Mouse (Mus musculus) forebrain, embryonic 12.5 days (tissue): ENCODE results near the gene Mastl. TPM values are rescaled to one million over a fixed set of nuclear protein-coding genes. Genes with fewer than 3 reads are reported as not detected.
A peak's percentile ranks its signal among the peaks of the same experiment; 100 is the strongest.

Experiments used
- ATAC-seq: fragments of 200-750 bp; cut with Nextera tagmentation; 2 replicates; pipeline ENCODE4 v1.8.0; 2017; ENCODE audit warnings: moderate TSS enrichment; ENCODE audit not compliant: low FRiP score
- H3K27ac ChIP-seq: fragments of 300-500 bp; sonication (generic); 2 replicates; pipeline ENCODE4 v1.5.1; 2016; ENCODE audit warnings: mild to moderate bottlenecking
- H3K27me3 ChIP-seq: fragments of 300-500 bp; sonication (generic); 2 replicates; pipeline ENCODE4 v1.6.1; 2016; ENCODE audit warnings: mild to moderate bottlenecking
- H3K36me3 ChIP-seq: fragments of 300-500 bp; sonication (generic); replicated peaks from 2 replicates; pipeline ENCODE4 v1.6.1; 2016; ENCODE audit warnings: mild to moderate bottlenecking
- H3K4me1 ChIP-seq: fragments of 300-500 bp; sonication (generic); 2 replicates; pipeline ENCODE4 v1.6.1; 2016
- H3K4me2 ChIP-seq: fragments of 300-500 bp; sonication (generic); 2 replicates; pipeline ENCODE4 v1.6.1; 2016; ENCODE audit warnings: mild to moderate bottlenecking, moderate library complexity
- H3K4me3 ChIP-seq: fragments of 300-500 bp; sonication (generic); replicated peaks from 2 replicates; pipeline ENCODE4 v1.5.1; 2016; ENCODE audit warnings: mild to moderate bottlenecking
- H3K9ac ChIP-seq: fragments of 300-500 bp; sonication (generic); 2 replicates; pipeline ENCODE4 v1.6.1; 2016; ENCODE audit warnings: mild to moderate bottlenecking
- H3K9me3 ChIP-seq: fragments of 300-500 bp; sonication (generic); 2 replicates; pipeline ENCODE4 v1.6.1; 2016
- WGBS: fragments of 180-500 bp; shearing (Covaris S2); methylation state at CpG from one replicate; pipeline ENCODE4 v1.1.7; 2016; 5-methylcytosine and 5-hydroxymethylcytosine counted together
- polyA plus RNA-seq: library from polyadenylated mRNA; unstranded; fragments of >200 nt; fragmentation: Nextera tagmentation; extraction: Ambion mirVana; gene quantifications from 2 replicates; pipeline ENCODE4 v1.2.1, GENCODE M21; 2016

Gene Mastl
- polyA plus RNA-seq, 1 experiment from 2014 or later: 14.4 TPM

- peaks cover 44% of the 10 kb centered on the region for H3K36me3 ChIP-seq
- WGBS: 95% methylated on average over 2 of the region's 2 CpGs
- ATAC-seq: no peak
These were observed 77.2 kb downstream of the Mastl start for GRCm38 (mm10) chr2:23078588-23078987.

GRCm38 (mm10) chr2:23077693-23078092, 78.1 kb downstream of the Mastl start:
- Histone ChIP-seq H3K9ac (no peak overlapping the region), H3K27ac (no peak overlapping the region), H3K27me3 (no peaks in the 10 kb centered on the region), H3K9me3 (no peaks in the 10 kb centered on the region), H3K4me3 (no peak overlapping the region), H3K4me1 (no peaks in the 10 kb centered on the region), H3K36me3 (peaks cover 35% of the 10 kb centered on the region), H3K4me2 (no peak overlapping the region)
- 91% methylated on average over 5 of the region's 5 CpGs for WGBS
- no peak for ATAC-seq

More at GRCm38 (mm10) chr2:23078588-23078987, 77.2 kb downstream of the Mastl start:
- Histone ChIP-seq H3K27ac (no peak overlapping the region), H3K9me3 (no peaks in the 10 kb centered on the region), H3K9ac (no peak overlapping the region), H3K27me3 (no peaks in the 10 kb centered on the region), H3K4me1 (no peaks in the 10 kb centered on the region), H3K4me3 (no peak overlapping the region), H3K4me2 (no peak overlapping the region)

- Histone ChIP-seq H3K9me3 (no peaks in the 10 kb centered on the region), H3K27me3 (no peaks in the 10 kb centered on the region), H3K9ac (no peak overlapping the region), H3K4me1 (no peaks in the 10 kb centered on the region), H3K36me3 (peaks cover 35% of the 10 kb centered on the region), H3K4me2 (no peak overlapping the region), H3K27ac (no peak overlapping the region), H3K4me3 (no peak overlapping the region)
- no peak for ATAC-seq
These were observed 79.0 kb downstream of the Mastl start for GRCm38 (mm10) chr2:23076783-23077182.

- H3K27ac ChIP-seq: no peak overlapping the region
- H3K4me1 ChIP-seq: no peaks in the 10 kb centered on the region
- no peak overlapping the region for H3K9ac ChIP-seq
- no peak overlapping the region for H3K4me2 ChIP-seq
- no peaks in the 10 kb centered on the region for H3K9me3 ChIP-seq
- no peak for ATAC-seq
- peaks cover 28% of the 10 kb centered on the region for H3K36me3 ChIP-seq
- H3K4me3 ChIP-seq: no peak overlapping the region
- H3K27me3 ChIP-seq: no peaks in the 10 kb centered on the region
These were observed 80.0 kb downstream of the Mastl start for GRCm38 (mm10) chr2:23075846-23076245.

GRCm38 (mm10) chr2:23071406-23071805, 84.4 kb downstream of the Mastl start:
- H3K4me2 ChIP-seq: no peak overlapping the region
- WGBS: 81% methylated on average over 1 of the region's 1 CpGs
- no peak overlapping the region for H3K27ac ChIP-seq
- no peaks in the 10 kb centered on the region for H3K9me3 ChIP-seq
- H3K4me1 ChIP-seq: peaks cover 5% of the 10 kb centered on the region
- H3K4me3 ChIP-seq: no peak overlapping the region
- H3K36me3 ChIP-seq: peaks cover 6% of the 10 kb centered on the region; the same call in 1 of the 2 replicates
- H3K27me3 ChIP-seq: no peaks in the 10 kb centered on the region
- no peak overlapping the region for H3K9ac ChIP-seq
- no peak for ATAC-seq

- Histone ChIP-seq H3K4me1 (peaks cover 5% of the 10 kb centered on the region), H3K36me3 (peaks cover 5% of the 10 kb centered on the region; the same call in 1 of the 2 replicates), H3K4me2 (no peak overlapping the region), H3K27ac (no peak overlapping the region), H3K4me3 (no peak overlapping the region), H3K27me3 (no peaks in the 10 kb centered on the region), H3K9ac (no peak overlapping the region), H3K9me3 (no peaks in the 10 kb centered on the region)
- 94% methylated on average over 2 of the region's 2 CpGs for WGBS
- no peak for ATAC-seq
These were observed 85.3 kb downstream of the Mastl start for GRCm38 (mm10) chr2:23070491-23070890.

- Histone ChIP-seq H3K9me3 (no peaks in the 10 kb centered on the region), H3K27me3 (no peaks in the 10 kb centered on the region), H3K4me1 (peaks cover 5% of the 10 kb centered on the region), H3K36me3 (peaks cover 5% of the 10 kb centered on the region; the same call in 1 of the 2 replicates), H3K4me3 (peak overlapping the region; percentile 68), H3K27ac (peak overlapping the region; percentile 94), H3K9ac (peak overlapping the region; percentile 83), H3K4me2 (peak overlapping the region; percentile 97)
- under 1% methylated on average over 50 of the region's 50 CpGs for WGBS
- peak; percentile 91 for ATAC-seq
These were observed 86.7 kb downstream of the Mastl start for GRCm38 (mm10) chr2:23068894-23069744.

- H3K4me2 ChIP-seq: peak overlapping the region; percentile 97
- H3K4me1 ChIP-seq: peaks cover 5% of the 10 kb centered on the region
- H3K36me3 ChIP-seq: 0 out of 2 replicates have a peak, but pooled peaks cover 5% of the 10 kb centered on the region
- H3K4me3 ChIP-seq: peak overlapping the region; percentile 68
- no peaks in the 10 kb centered on the region for H3K27me3 ChIP-seq
- under 1% methylated on average over 21 of the region's 21 CpGs for WGBS
- no peaks in the 10 kb centered on the region for H3K9me3 ChIP-seq
- peak overlapping the region; percentile 94 for H3K27ac ChIP-seq
- peak; percentile 71 for ATAC-seq
- peak overlapping the region; percentile 83 for H3K9ac ChIP-seq
These were observed 87.5 kb downstream of the Mastl start for GRCm38 (mm10) chr2:23068370-23068737.

- Histone ChIP-seq H3K4me1 (peaks cover 5% of the 10 kb centered on the region), H3K27me3 (no peaks in the 10 kb centered on the region), H3K9me3 (no peaks in the 10 kb centered on the region), H3K9ac (peak within 1 kb of the TSS; percentile 83), H3K27ac (peak within 1 kb of the TSS; percentile 94), H3K36me3 (0 out of 2 replicates have a peak, but pooled peaks cover 5% of the 10 kb centered on the region), H3K4me2 (peak within 1 kb of the TSS; percentile 97), H3K4me3 (peak within 1 kb of the TSS; percentile 68)
- peak; percentile 93 for ATAC-seq
- 3% methylated on average over 34 of the region's 34 CpGs for WGBS
These were observed 88.1 kb downstream of the Mastl start, which contains the start of gene Acbd5 for GRCm38 (mm10) chr2:23067552-23068369. TSS of gene Acbd5 (plus strand) at chr2:23068167.

Other genes starting within 250 kb of the Mastl start
- 42.1 and 43.7 TPM in 2 replicates for gene Abi1, start 115.8 kb downstream of the Mastl start, polyA plus RNA-seq
- 56.7 and 64.7 TPM in 2 replicates for gene Acbd5, start 87.9 kb downstream of the Mastl start, polyA plus RNA-seq
- 86.4 and 90.2 TPM in 2 replicates for gene Yme1l1, start 345 bp upstream of the Mastl start, polyA plus RNA-seq
- not detected in 2 replicates for gene 4931423N10Rik, start 51.5 kb upstream of the Mastl start, polyA plus RNA-seq
- 0.32 and 0.54 TPM in 2 replicates for gene Nxph2, start 165.2 kb upstream of the Mastl start, polyA plus RNA-seq